Mouse (Mus musculus): Measurements from ENCODE around the gene Sema3f. TPM values are rescaled to one million over a fixed set of nuclear protein-coding genes. Genes with fewer than 3 reads are reported as not detected.
A peak's percentile ranks its signal among the peaks of the same experiment; 100 is the strongest.

Sema3f gene
- polyA plus RNA-seq, 1 experiment: 39.1 TPM

- H3K4me1 ChIP-seq (ENCODE audit: control insufficient read depth, insufficient read depth, low read length): peaks cover 19% of the 10 kb centered on the region
- H3K27me3 ChIP-seq (replicated peaks; ENCODE audit: control insufficient read depth, insufficient read depth, low read length): no peaks in the 10 kb centered on the region
- no peaks in the 10 kb centered on the region for H3K36me3 ChIP-seq (ENCODE audit: control insufficient read depth, insufficient read depth, low read length)
- no peak for DNase-seq
- WGBS: 37% methylated on average over 14 of the region's 14 CpGs
- 0 out of 2 replicates have a peak overlapping the region, but pooled peaks have one; percentile 36 for H3K27ac ChIP-seq (ENCODE audit: insufficient read depth, low read depth, low read length)
- no peak overlapping the region for H3K4me3 ChIP-seq (ENCODE audit: insufficient read depth, low read depth, low read length)
- TF ChIP-seq POLR2A (IDR thresholded peaks at IDR 0.05; ENCODE audit: low read depth, low read length) (no peak), CTCF (conservative IDR thresholded peaks at IDR 0.05; ENCODE audit: insufficient read depth, insufficient read length, low read depth, low read length) (no peak)
These were observed 12.3 kb downstream of the Sema3f start for GRCm38 (mm10) chr9:107697811-107698521.

GRCm38 (mm10) chr9:107696845-107697610 is 13.2 kb downstream of the Sema3f start:
- Histone ChIP-seq H3K4me3 (ENCODE audit: insufficient read depth, low read depth, low read length) (no peak overlapping the region), H3K4me1 (ENCODE audit: control insufficient read depth, insufficient read depth, low read length) (peaks cover 19% of the 10 kb centered on the region), H3K27ac (ENCODE audit: insufficient read depth, low read depth, low read length) (peak overlapping the region; percentile 76), H3K27me3 (replicated peaks; ENCODE audit: control insufficient read depth, insufficient read depth, low read length) (no peaks in the 10 kb centered on the region), H3K36me3 (ENCODE audit: control insufficient read depth, insufficient read depth, low read length) (no peaks in the 10 kb centered on the region)
- no peak for TF ChIP-seq CTCF (conservative IDR thresholded peaks at IDR 0.05; ENCODE audit: insufficient read depth, insufficient read length, low read depth, low read length)
- no peak for TF ChIP-seq POLR2A (IDR thresholded peaks at IDR 0.05; ENCODE audit: low read depth, low read length)
- WGBS: 72% methylated on average over 9 of the region's 9 CpGs
- peak; percentile 76 for DNase-seq

- Histone ChIP-seq H3K4me1 (ENCODE audit: control insufficient read depth, insufficient read depth, low read length) (peaks cover 19% of the 10 kb centered on the region), H3K36me3 (ENCODE audit: control insufficient read depth, insufficient read depth, low read length) (no peaks in the 10 kb centered on the region), H3K27ac (ENCODE audit: insufficient read depth, low read depth, low read length) (peak overlapping the region; percentile 34), H3K4me3 (ENCODE audit: insufficient read depth, low read depth, low read length) (no peak overlapping the region), H3K27me3 (replicated peaks; ENCODE audit: control insufficient read depth, insufficient read depth, low read length) (no peaks in the 10 kb centered on the region)
- 45% methylated on average over 6 of the region's 6 CpGs for WGBS
- no peak for DNase-seq
- TF ChIP-seq POLR2A (IDR thresholded peaks at IDR 0.05; ENCODE audit: low read depth, low read length): no peak
- TF ChIP-seq CTCF (conservative IDR thresholded peaks at IDR 0.05; ENCODE audit: insufficient read depth, insufficient read length, low read depth, low read length): no peak
These were observed 14.2 kb downstream of the Sema3f start for GRCm38 (mm10) chr9:107696106-107696479.

- Histone ChIP-seq H3K27me3 (replicated peaks; ENCODE audit: control insufficient read depth, insufficient read depth, low read length) (no peaks in the 10 kb centered on the region), H3K4me1 (ENCODE audit: control insufficient read depth, insufficient read depth, low read length) (peaks cover 19% of the 10 kb centered on the region), H3K36me3 (ENCODE audit: control insufficient read depth, insufficient read depth, low read length) (no peaks in the 10 kb centered on the region), H3K27ac (ENCODE audit: insufficient read depth, low read depth, low read length) (peak overlapping the region; percentile 68), H3K4me3 (ENCODE audit: insufficient read depth, low read depth, low read length) (no peak overlapping the region)
- 77% methylated on average over 12 of the region's 12 CpGs for WGBS
- peak; percentile 80 for DNase-seq
- no peak for TF ChIP-seq POLR2A (IDR thresholded peaks at IDR 0.05; ENCODE audit: low read depth, low read length)
- TF ChIP-seq CTCF (conservative IDR thresholded peaks at IDR 0.05; ENCODE audit: insufficient read depth, insufficient read length, low read depth, low read length): no peak
These were observed 14.7 kb downstream of the Sema3f start for GRCm38 (mm10) chr9:107695441-107696105.

- H3K27me3 ChIP-seq (replicated peaks; ENCODE audit: control insufficient read depth, insufficient read depth, low read length): no peaks in the 10 kb centered on the region
- TF ChIP-seq POLR2A (IDR thresholded peaks at IDR 0.05; ENCODE audit: low read depth, low read length): no peak
- TF ChIP-seq CTCF (conservative IDR thresholded peaks at IDR 0.05; ENCODE audit: insufficient read depth, insufficient read length, low read depth, low read length): no peak
- H3K4me1 ChIP-seq (ENCODE audit: control insufficient read depth, insufficient read depth, low read length): peaks cover 17% of the 10 kb centered on the region
- H3K36me3 ChIP-seq (ENCODE audit: control insufficient read depth, insufficient read depth, low read length): no peaks in the 10 kb centered on the region
- peak; percentile 56 for DNase-seq
- WGBS: 59% methylated on average over 7 of the region's 7 CpGs
- H3K4me3 ChIP-seq (ENCODE audit: insufficient read depth, low read depth, low read length): no peak overlapping the region
- peak overlapping the region; percentile 68; the same call in 1 of the 2 replicates for H3K27ac ChIP-seq (ENCODE audit: insufficient read depth, low read depth, low read length)
These were observed 15.6 kb downstream of the Sema3f start for GRCm38 (mm10) chr9:107694627-107695026.

- Histone ChIP-seq H3K4me1 (ENCODE audit: control insufficient read depth, insufficient read depth, low read length) (peaks cover 6% of the 10 kb centered on the region), H3K36me3 (ENCODE audit: control insufficient read depth, insufficient read depth, low read length) (no peaks in the 10 kb centered on the region), H3K27ac (ENCODE audit: insufficient read depth, low read depth, low read length) (no peak overlapping the region), H3K27me3 (replicated peaks; ENCODE audit: control insufficient read depth, insufficient read depth, low read length) (no peaks in the 10 kb centered on the region), H3K4me3 (ENCODE audit: insufficient read depth, low read depth, low read length) (no peak overlapping the region)
- DNase-seq: no peak
- WGBS: 84% methylated on average over 4 of the region's 4 CpGs
- TF ChIP-seq POLR2A (IDR thresholded peaks at IDR 0.05; ENCODE audit: low read depth, low read length) (no peak), CTCF (conservative IDR thresholded peaks at IDR 0.05; ENCODE audit: insufficient read depth, insufficient read length, low read depth, low read length) (no peak)
These were observed 16.8 kb downstream of the Sema3f start for GRCm38 (mm10) chr9:107693433-107693987.
